Mouse (Mus musculus): ENCODE measurements around the gene Pax3. TPM values are rescaled to one million over a fixed set of nuclear protein-coding genes. Genes with fewer than 3 reads are reported as not detected.

The Pax3 gene
- polyA plus RNA-seq, 1 experiment, result 3.3 TPM

- H3K9ac ChIP-seq (ENCODE audit: low read depth, poor library complexity, severe bottlenecking), result no peak overlapping the region
Observed at GRCm38 (mm10) chr1:78057939-78058338, 139.0 kb downstream of the Pax3 start.

GRCm38 (mm10) chr1:78053677-78054076, 143.3 kb downstream of the Pax3 start:
- H3K9me3 ChIP-seq (replicated peaks; ENCODE audit: control insufficient read depth, insufficient read depth, low read length, poor library complexity, severe bottlenecking), result no peaks in the 10 kb centered on the region
- no peaks in the 10 kb centered on the region for H3K27me3 ChIP-seq (ENCODE audit: control insufficient read depth, insufficient read depth, low read length, poor library complexity, severe bottlenecking)
- no peaks in the 10 kb centered on the region for H3K36me3 ChIP-seq (ENCODE audit: control insufficient read depth, insufficient read depth, low read length, poor library complexity, severe bottlenecking)
- no peaks in the 10 kb centered on the region for H3K4me1 ChIP-seq (ENCODE audit: control insufficient read depth, insufficient read depth, low read length)
- H3K27ac ChIP-seq (ENCODE audit: insufficient read depth, low read length), result no peak overlapping the region
- no peak for TF ChIP-seq POLR2A (IDR thresholded peaks at IDR 0.05; ENCODE audit: insufficient read depth, low read length)
- H3K4me3 ChIP-seq (ENCODE audit: low read depth, low read length), result no peak overlapping the region
- H3K9ac ChIP-seq (ENCODE audit: low read depth, poor library complexity, severe bottlenecking), result no peak overlapping the region

More at GRCm38 (mm10) chr1:78057939-78058338, 139.0 kb downstream of the Pax3 start:
- Histone ChIP-seq H3K27ac (ENCODE audit: insufficient read depth, low read length) (no peak overlapping the region), H3K36me3 (ENCODE audit: control insufficient read depth, insufficient read depth, low read length, poor library complexity, severe bottlenecking) (no peaks in the 10 kb centered on the region), H3K4me3 (ENCODE audit: low read depth, low read length) (no peak overlapping the region), H3K9me3 (replicated peaks; ENCODE audit: control insufficient read depth, insufficient read depth, low read length, poor library complexity, severe bottlenecking) (no peaks in the 10 kb centered on the region), H3K4me1 (ENCODE audit: control insufficient read depth, insufficient read depth, low read length) (no peaks in the 10 kb centered on the region), H3K27me3 (ENCODE audit: control insufficient read depth, insufficient read depth, low read length, poor library complexity, severe bottlenecking) (no peaks in the 10 kb centered on the region)
- TF ChIP-seq POLR2A (IDR thresholded peaks at IDR 0.05; ENCODE audit: insufficient read depth, low read length), result no peak
- TF ChIP-seq CTCF (IDR thresholded peaks at IDR 0.05; ENCODE audit: low read depth, low read length), result no peak
- no peak for TF ChIP-seq EP300 (IDR thresholded peaks at IDR 0.05; ENCODE audit: insufficient read depth, low read depth, low read length)

Other genes with a start within 250 kb of the Pax3 start
- gene Sgpp2, start 113.2 kb upstream of the Pax3 start, polyA plus RNA-seq (2011; ENCODE audit: insufficient read depth, insufficient read length, low read depth, missing spikeins), result 0.19 and 0.72 TPM in 2 replicates

All from ES-Bruce4 (cell line).